Mouse (Mus musculus): Measurements from ENCODE around the gene Abca8b.

GRCm38 (mm10) chr11:109990256-109990655 lies 5.4 kb downstream of the Abca8b start:
- TF ChIP-seq E2F4 (IDR thresholded peaks at IDR 0.05; ENCODE audit: insufficient read depth), result no peak
- no peak for TF ChIP-seq SRF (IDR thresholded peaks at IDR 0.05; ENCODE audit: control insufficient read depth, insufficient read length, low read depth)
- no peak for TF ChIP-seq POLR2A (IDR thresholded peaks at IDR 0.05; ENCODE audit: insufficient read length, low read depth)
- TF ChIP-seq POLR2AphosphoS2 (IDR thresholded peaks at IDR 0.05; ENCODE audit: insufficient read length, low read depth), result no peak
- no peak for TF ChIP-seq REST (IDR thresholded peaks at IDR 0.05; ENCODE audit: insufficient read depth, insufficient read length)
- no peak for TF ChIP-seq TCF12 (IDR thresholded peaks at IDR 0.05; ENCODE audit: insufficient read depth, poor library complexity, severe bottlenecking)
- no peak for TF ChIP-seq USF1 (IDR thresholded peaks at IDR 0.05; ENCODE audit: low read depth)
- no peak for TF ChIP-seq MAX (IDR thresholded peaks at IDR 0.05; ENCODE audit: low read depth)
- TF ChIP-seq CEBPB (IDR thresholded peaks at IDR 0.05; ENCODE audit: insufficient read depth, poor library complexity, severe bottlenecking), result no peak

Data from myocyte (in vitro differentiated cells).